Mouse (Mus musculus): ENCODE measurements around the gene Nup107.

DNA sequence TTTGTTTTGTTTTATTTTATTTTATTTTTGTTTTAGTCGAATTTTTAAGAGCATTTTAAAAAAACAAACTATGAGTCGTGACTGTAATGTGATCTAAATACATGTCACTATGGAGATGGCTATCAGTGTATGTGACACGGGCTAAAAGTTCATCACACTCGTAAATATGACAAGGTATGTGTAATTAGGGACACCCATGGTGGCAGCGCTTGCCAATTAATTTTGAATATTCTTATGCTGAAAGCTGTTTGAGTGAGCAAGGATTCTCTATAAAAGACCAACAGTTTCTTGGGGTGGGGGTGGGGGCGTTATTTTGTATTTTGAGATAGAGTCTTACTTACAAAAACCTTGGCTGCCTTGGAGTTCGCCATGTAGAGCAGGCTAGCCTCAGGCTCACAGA, 66.8 kb downstream of the Nup107 start:
- no peak for TF ChIP-seq GATA1 (IDR thresholded peaks at IDR 0.05; ENCODE audit: low read length)
- no peak for TF ChIP-seq TAL1 (IDR thresholded peaks at IDR 0.05; ENCODE audit: low read length)

Data from erythroblast, embryonic 14.5 days (primary cell).